Comparison of ENCODE assay signal across 23 mouse cellular contexts in genomic region chr3:28388540-28388939, GRCm38 (mm10).
DNase-seq lines count a peak whose midpoint lies in the region; ATAC-seq and TF ChIP-seq lines count a peak whose summit lies in the region.
"Had no signal": no experiment of that assay in that cellular context is flagged by ENCODE, and none has a peak within 500 bp of the region (broad histone marks: within the 10 kb centered on the region; RNA-seq: fewer than 3 reads in every experiment).

No protein-coding gene starts in this region.

- no peaks in the 10 kb centered on the region for H3K9me3 ChIP-seq in lung, postnatal 0 days (ENCODE audit: low read length)
- H3K9me3 ChIP-seq in midbrain, embryonic 16.5 days (replicated peaks; ENCODE audit: control insufficient read depth, low read length, poor library complexity, severe bottlenecking): no peaks in the 10 kb centered on the region
- H3K9me3 ChIP-seq: embryonic facial prominence, embryonic 15.5 days; forebrain, embryonic 15.5 days; heart, embryonic 15.5 days; hindbrain, embryonic 15.5 days had no signal

- ATAC-seq in lung, postnatal 0 days: no peak
- ATAC-seq in midbrain, embryonic 16.5 days: no peak
- ATAC-seq: forebrain, embryonic 15.5 days had no signal

- H3K4me3 ChIP-seq in lung, postnatal 0 days (ENCODE audit: low read depth, low read length): no peak overlapping the region
- H3K4me3 ChIP-seq in midbrain, embryonic 16.5 days (ENCODE audit: low read depth, low read length): no peak overlapping the region
- H3K4me3 ChIP-seq: embryonic facial prominence, embryonic 15.5 days; erythroblast, embryonic 14.5 days; forebrain, embryonic 10.5 days; forebrain, embryonic 15.5 days; heart, embryonic 15.5 days; hindbrain, embryonic 15.5 days had no signal

- H3K4me1 ChIP-seq in lung, postnatal 0 days (ENCODE audit: insufficient read depth, low read depth, low read length): no peaks in the 10 kb centered on the region
- H3K4me1 ChIP-seq in midbrain, embryonic 16.5 days (ENCODE audit: control insufficient read depth, insufficient read depth, low read length): peaks cover 17% of the 10 kb centered on the region
- H3K4me1 ChIP-seq: heart, embryonic 15.5 days had no signal

- peak; percentile 52 for DNase-seq in heart, adult 11 months
- DNase-seq in heart, adult 9 months (ENCODE audit: low spot score in 2 of 2): no peak
- no peak for DNase-seq in lung, postnatal 0 days (ENCODE audit: low spot score)
- no peak for DNase-seq in lung, postnatal 25 days (ENCODE audit: low spot score)
- DNase-seq in R1 (ENCODE audit: low read depth, low spot score): peak; percentile 47
- DNase-seq: adrenal gland, adult 8-10 months; adrenal gland, postnatal 36 days; cerebellum, adult 8-10 months; cerebellum, postnatal 14 days; embryo, embryonic 11 days; gastrocnemius, postnatal 25 days; heart, adult 18-20 months; heart, postnatal 36 days; kidney, adult 11 months had no signal

- TF ChIP-seq CTCF in lung, postnatal 0 days (IDR thresholded peaks at IDR 0.05): 0 out of 2 replicates have a peak, but pooled peaks have one; percentile 12

- H3K4me2 ChIP-seq in lung, postnatal 0 days (replicated peaks; ENCODE audit: low read depth, low read length): no peak overlapping the region
- H3K4me2 ChIP-seq in midbrain, embryonic 16.5 days (ENCODE audit: low read length): no peak overlapping the region
- H3K4me2 ChIP-seq: embryonic facial prominence, embryonic 15.5 days; forebrain, embryonic 15.5 days; heart, embryonic 11.5 days; heart, embryonic 15.5 days; hindbrain, embryonic 15.5 days had no signal

- TF ChIP-seq EP300 in lung, postnatal 0 days (IDR thresholded peaks at IDR 0.05): no peak

- H3K36me3 ChIP-seq in lung, postnatal 0 days (ENCODE audit: insufficient read depth, low read length): no peaks in the 10 kb centered on the region
- H3K36me3 ChIP-seq in midbrain, embryonic 16.5 days (ENCODE audit: control insufficient read depth, insufficient read depth, low read length): no peaks in the 10 kb centered on the region
- H3K36me3 ChIP-seq: embryonic facial prominence, embryonic 15.5 days; forebrain, embryonic 10.5 days; forebrain, embryonic 15.5 days; heart, embryonic 15.5 days; hindbrain, embryonic 15.5 days had no signal

- H3K27ac ChIP-seq in lung, postnatal 0 days (ENCODE audit: low read length): no peak overlapping the region
- H3K27ac ChIP-seq in midbrain, embryonic 16.5 days (ENCODE audit: low read length): no peak overlapping the region
- H3K27ac ChIP-seq: embryonic facial prominence, embryonic 15.5 days; forebrain, embryonic 10.5 days; forebrain, embryonic 15.5 days; heart, embryonic 15.5 days; hindbrain, embryonic 15.5 days had no signal

- H3K27me3 ChIP-seq in lung, postnatal 0 days (replicated peaks; ENCODE audit: insufficient read depth, low read length): no peaks in the 10 kb centered on the region
- H3K27me3 ChIP-seq in midbrain, embryonic 16.5 days (ENCODE audit: control insufficient read depth, insufficient read depth, low read depth, low read length): no peaks in the 10 kb centered on the region
- H3K27me3 ChIP-seq: CH12.LX; embryonic facial prominence, embryonic 15.5 days; forebrain, embryonic 15.5 days; heart, embryonic 15.5 days; hindbrain, embryonic 15.5 days had no signal

- no peak overlapping the region for H3K9ac ChIP-seq in lung, postnatal 0 days (replicated peaks; ENCODE audit: low read depth)
- no peak overlapping the region for H3K9ac ChIP-seq in midbrain, embryonic 16.5 days (ENCODE audit: low read depth, low read length)
- H3K9ac ChIP-seq: embryonic facial prominence, embryonic 15.5 days; forebrain, embryonic 15.5 days; heart, embryonic 15.5 days; hindbrain, embryonic 15.5 days had no signal

- WGBS in lung, postnatal 0 days: 85% methylated on average over 3 of the region's 3 CpGs
- 83% methylated on average over 3 of the region's 3 CpGs for WGBS in midbrain, embryonic 16.5 days

Comparison
In these comparisons a context has a peak if more than half of its experiments do, and no peak if none do; other contexts are left out.
1. DNase-seq: peak in heart, adult 11 months (single experiment) and R1 (single experiment); none in heart, adult 9 months (0 of 2), lung, postnatal 0 days (single experiment) and lung, postnatal 25 days (single experiment).